Mouse (Mus musculus) thymus, postnatal 25 days (tissue): ENCODE measurements at regions not wholly inside any gene's neighbourhood (a gene's known extent, or its start where the extent isn't known, plus 50 kb on each side); places are given as distances from the start of the nearest gene placed in this dataset.

ENCODE experiments used
- DNase-seq: peaks from one replicate; pipeline ENCODE4 v3.0.0; 2022

GRCm38 (mm10) chr7:70105024-70105423, 261.5 kb downstream of the Nr2f2 start:
- no peak for DNase-seq

- no peak for DNase-seq
Measured at GRCm38 (mm10) chr7:70104486-70104885, 262.0 kb downstream of the Nr2f2 start.

GRCm38 (mm10) chr7:70103680-70104079, 262.9 kb downstream of the Nr2f2 start:
- no peak for DNase-seq

GRCm38 (mm10) chr7:70099001-70099400, 267.5 kb downstream of the Nr2f2 start:
- no peak for DNase-seq

GRCm38 (mm10) chr7:70093916-70094784, 272.4 kb downstream of the Nr2f2 start:
- no peak for DNase-seq

- no peak for DNase-seq
Measured at GRCm38 (mm10) chr7:70092089-70092488, 274.4 kb downstream of the Nr2f2 start.

- DNase-seq, result no peak
Measured at GRCm38 (mm10) chr7:70089121-70089520, 277.4 kb downstream of the Nr2f2 start.

- DNase-seq, result no peak
Measured at GRCm38 (mm10) chr7:70069662-70070061, 296.9 kb downstream of the Nr2f2 start.

GRCm38 (mm10) chr7:70067828-70068719, 298.5 kb downstream of the Nr2f2 start:
- DNase-seq, result no peak

- DNase-seq, result no peak
Measured at GRCm38 (mm10) chr7:70067071-70067470, 299.5 kb downstream of the Nr2f2 start.

- DNase-seq, result no peak
Measured at GRCm38 (mm10) chr7:70066448-70066847, 300.1 kb downstream of the Nr2f2 start.

- no peak for DNase-seq
Measured at GRCm38 (mm10) chr7:70065471-70066130, 300.9 kb downstream of the Nr2f2 start.

GRCm38 (mm10) chr7:70047415-70047753, 319.2 kb downstream of the Nr2f2 start:
- DNase-seq, result no peak

- DNase-seq, result no peak
Measured at GRCm38 (mm10) chr7:70046691-70047414, 319.7 kb downstream of the Nr2f2 start.

GRCm38 (mm10) chr7:70037011-70037410, 329.5 kb downstream of the Nr2f2 start:
- DNase-seq, result no peak

- no peak for DNase-seq
Measured at GRCm38 (mm10) chr7:70032857-70033256, 333.7 kb downstream of the Nr2f2 start.

GRCm38 (mm10) chr7:70029311-70029710, 337.2 kb downstream of the Nr2f2 start:
- no peak for DNase-seq

GRCm38 (mm10) chr7:70025527-70025926, 341.0 kb downstream of the Nr2f2 start:
- no peak for DNase-seq

GRCm38 (mm10) chr7:70016611-70017010, 349.9 kb downstream of the Nr2f2 start:
- DNase-seq, result no peak

- DNase-seq, result no peak
Measured at GRCm38 (mm10) chr7:70003200-70003986, 363.1 kb downstream of the Nr2f2 start.

GRCm38 (mm10) chr7:69998756-69999155, 367.8 kb downstream of the Nr2f2 start:
- DNase-seq, result no peak
